Mouse (Mus musculus) retina, postnatal 7 days (tissue): ENCODE measurements at regions not wholly inside any gene's neighbourhood (a gene's known extent, or its start where the extent isn't known, plus 50 kb on each side); places are given as distances from the start of the nearest gene placed in this dataset.
A peak's percentile ranks its signal among the peaks of the same experiment; 100 is the strongest.
"Not testable (repeated sequence)": the region's sequence is repeated elsewhere in the genome, so short reads cannot be mapped to it uniquely, and the experiment has no call there.

Experiments
- DNase-seq: peaks from one replicate; pipeline ENCODE4 v3.0.0-alpha.2; 2012; ENCODE audit warnings: low read depth, low spot score

- DNase-seq: peak; percentile 19
These were observed 104.0 kb upstream of the Tcerg1l start for GRCm38 (mm10) chr7:138501347-138502014.

DNA sequence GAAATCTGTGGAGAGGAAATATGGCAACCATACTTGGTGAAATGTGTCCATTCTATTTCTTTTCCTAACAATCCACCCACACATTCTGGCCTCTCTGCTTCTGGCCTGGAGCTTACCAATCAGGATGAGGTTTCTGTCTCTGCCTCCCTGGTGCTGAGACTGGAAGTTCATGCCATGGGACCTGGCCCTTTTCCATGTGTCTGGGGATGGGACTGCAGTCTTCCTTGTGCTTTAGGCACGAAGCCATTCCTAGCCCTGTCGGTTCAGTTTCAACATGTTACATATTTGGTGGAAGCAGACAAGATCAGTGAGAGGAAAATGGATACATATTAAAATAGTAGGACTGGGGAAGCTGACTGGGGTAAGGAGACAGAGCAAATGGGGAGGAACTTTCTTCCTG is 100.2 kb upstream of the Tcerg1l start:
- no peak for DNase-seq

GRCm38 (mm10) chr7:138497202-138497601 is 99.7 kb upstream of the Tcerg1l start:
- no peak for DNase-seq

DNA sequence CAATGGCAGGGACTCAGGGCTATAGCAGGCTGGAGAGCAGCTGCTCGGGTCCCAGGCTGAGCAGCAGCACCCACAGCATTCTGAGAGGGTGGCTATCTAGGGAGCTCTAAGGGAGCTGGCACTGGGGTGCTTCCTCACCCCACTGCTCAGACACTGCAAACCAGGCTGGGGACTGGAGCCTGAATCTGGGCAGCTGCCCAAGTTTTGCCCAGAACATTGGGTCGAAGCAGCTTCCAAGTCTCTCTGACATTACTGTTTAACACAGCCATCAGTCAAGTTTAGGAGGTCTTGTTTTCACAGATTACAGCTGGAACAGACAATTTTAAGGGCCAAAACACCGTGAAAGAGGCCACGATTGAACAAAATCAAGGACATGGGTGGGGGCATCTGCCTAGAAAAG is 96.1 kb upstream of the Tcerg1l start:
- no peak for DNase-seq

- DNase-seq: no peak
These were observed 94.7 kb upstream of the Tcerg1l start for GRCm38 (mm10) chr7:138492261-138492660.

DNA sequence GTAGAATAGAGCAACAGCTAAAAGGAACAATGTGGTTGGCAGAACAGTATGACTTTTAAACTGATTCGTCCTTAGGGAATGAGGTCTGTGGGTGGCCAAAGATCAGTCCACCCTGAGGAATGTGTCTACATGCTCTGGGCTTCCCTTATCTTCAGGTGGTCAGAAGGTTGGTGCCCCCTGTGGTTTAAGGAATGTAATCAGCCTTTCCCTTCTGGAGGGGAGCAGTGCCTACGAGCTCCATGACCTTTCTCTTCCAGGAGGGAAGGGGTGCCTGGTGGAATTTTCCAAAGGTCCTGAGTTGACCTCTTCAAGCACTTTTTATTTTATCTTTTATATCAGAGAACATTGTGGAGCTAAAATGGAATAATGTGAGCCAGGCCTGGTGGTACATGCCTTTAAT is 91.9 kb upstream of the Tcerg1l start:
- DNase-seq: no peak

DNA sequence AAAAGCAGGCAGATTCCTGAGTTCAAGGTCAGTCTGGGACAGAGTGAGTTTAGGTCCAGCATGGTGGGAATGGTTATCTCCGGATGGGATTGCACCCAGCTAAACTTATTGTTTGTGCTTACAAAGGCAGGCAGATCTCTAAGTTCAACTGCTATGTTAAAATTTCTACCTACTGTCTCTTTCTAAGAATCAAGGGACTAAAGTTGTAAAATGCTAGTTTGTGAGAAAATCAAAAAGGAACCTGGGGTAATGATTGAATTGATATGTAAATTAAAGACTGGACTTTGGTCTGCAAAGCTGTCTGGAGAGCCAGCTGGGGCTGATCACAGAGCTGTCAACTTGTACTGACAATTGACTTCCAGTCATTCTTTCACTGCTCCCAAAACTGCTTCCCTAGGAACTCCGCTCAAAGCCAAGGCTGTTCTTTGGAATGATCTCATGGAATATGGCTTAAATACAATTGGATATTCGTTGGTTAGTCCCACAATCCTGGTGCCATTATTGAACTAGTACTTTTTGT is 90.7 kb upstream of the Tcerg1l start:
- no peak for DNase-seq

DNA sequence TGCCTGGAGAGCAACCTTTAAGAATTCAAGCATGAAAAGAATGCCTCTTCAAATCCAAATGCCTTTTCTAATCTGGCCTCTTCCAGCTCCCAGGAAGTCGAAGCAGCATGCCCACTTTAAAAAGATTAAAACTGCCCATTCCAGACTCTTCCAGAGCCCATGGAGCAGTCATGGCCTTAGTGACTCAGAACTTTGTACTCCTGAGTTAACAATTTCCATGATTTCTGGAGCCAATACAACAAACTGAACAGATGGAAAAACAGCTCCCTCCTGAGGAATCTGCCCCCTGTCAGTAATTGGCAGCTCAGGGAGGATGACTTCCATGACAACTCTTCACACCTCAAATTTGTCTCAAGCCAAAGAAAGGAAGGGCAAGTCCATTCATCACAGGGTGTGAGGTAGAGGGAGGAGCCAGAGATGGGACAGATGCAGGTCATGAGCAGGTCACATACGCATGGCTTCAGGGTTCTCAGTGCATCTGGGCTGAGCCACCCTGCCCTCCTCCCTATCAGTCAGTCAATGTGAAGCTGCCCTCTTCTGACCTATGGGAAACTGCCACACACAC is 75.4 kb upstream of the Tcerg1l start:
- no peak for DNase-seq

- no peak for DNase-seq
These were observed 74.8 kb upstream of the Tcerg1l start for GRCm38 (mm10) chr7:138472371-138472770.

GRCm38 (mm10) chr7:138469211-138469610 is 71.7 kb upstream of the Tcerg1l start:
- DNase-seq: no peak

DNA sequence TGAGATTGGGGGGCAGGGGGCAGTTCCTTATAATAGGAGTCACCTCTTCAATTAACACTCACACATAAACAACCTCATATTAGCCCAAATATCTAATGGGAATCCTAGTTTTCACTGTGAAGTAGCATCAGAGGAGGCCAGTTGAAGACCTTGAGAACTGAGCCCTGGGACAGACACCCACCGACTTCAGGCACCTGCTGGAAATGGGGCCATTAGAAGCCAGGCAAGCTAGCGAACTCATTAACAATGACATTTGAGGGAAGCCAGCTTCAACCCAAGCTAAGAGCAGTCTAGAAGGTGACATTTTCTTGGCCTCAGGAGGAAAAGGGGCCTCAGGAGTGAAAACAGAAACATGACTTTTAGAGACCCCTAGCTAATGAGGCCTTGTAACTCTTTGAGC is 70.9 kb upstream of the Tcerg1l start:
- no peak for DNase-seq

DNA sequence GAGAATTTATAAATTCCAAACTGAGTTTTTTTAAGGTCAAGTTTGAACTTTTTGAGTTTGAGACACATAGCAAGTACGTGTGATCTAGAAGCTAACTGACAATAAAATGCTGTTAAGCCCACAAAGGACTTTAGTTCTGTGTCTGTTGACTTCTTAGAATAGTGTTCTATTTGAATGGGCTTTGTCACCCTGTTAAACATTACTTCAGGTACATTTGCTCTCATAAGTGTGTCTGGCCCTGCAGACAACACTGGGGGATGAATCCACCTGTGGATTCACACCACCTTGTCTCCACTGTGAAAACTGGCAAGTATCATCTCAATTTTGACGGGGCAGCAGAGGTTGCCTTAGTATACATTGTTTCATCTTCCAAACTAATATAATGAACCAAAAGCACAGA is 70.5 kb upstream of the Tcerg1l start:
- no peak for DNase-seq

DNA sequence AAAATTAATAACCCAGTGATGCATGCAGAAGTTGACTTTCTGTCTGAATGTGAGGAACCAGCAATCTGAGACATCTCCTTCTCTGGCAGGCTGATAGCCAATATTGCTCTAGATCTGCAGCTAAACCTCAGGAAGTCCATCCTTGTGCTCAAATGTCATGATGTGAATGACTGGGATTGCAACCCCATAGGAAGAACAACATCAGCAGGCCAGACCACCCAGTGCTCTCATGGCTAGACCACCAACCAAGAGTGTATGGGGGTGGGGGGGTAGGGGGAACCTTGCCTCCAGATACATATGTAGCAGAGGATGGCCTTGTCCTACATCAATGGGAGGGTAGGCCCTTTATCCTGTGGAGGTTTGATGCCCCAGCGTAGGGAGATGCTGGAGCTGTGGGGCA is 69.9 kb upstream of the Tcerg1l start:
- DNase-seq: no peak

GRCm38 (mm10) chr7:138457964-138458363 is 60.4 kb upstream of the Tcerg1l start:
- DNase-seq: no peak

DNA sequence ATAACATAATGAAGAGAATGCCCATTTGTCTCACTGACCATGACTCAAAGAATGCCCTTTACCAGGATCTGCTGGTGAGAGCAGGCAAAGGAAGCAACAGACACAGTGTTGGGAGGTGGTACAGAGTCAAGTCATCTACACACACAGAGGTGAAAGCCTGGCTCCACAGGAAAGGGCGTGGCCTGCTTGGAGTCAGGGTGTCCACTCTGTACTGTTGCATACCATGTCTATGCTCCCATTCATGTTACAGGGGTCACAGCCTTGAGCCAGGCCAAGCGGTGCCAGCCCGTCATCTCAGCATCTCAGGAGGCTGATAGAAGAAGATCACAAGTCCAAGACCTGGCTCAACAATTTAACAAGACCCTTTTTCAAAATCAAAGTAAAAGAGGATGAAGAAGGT is 57.8 kb upstream of the Tcerg1l start:
- DNase-seq: no peak

DNA sequence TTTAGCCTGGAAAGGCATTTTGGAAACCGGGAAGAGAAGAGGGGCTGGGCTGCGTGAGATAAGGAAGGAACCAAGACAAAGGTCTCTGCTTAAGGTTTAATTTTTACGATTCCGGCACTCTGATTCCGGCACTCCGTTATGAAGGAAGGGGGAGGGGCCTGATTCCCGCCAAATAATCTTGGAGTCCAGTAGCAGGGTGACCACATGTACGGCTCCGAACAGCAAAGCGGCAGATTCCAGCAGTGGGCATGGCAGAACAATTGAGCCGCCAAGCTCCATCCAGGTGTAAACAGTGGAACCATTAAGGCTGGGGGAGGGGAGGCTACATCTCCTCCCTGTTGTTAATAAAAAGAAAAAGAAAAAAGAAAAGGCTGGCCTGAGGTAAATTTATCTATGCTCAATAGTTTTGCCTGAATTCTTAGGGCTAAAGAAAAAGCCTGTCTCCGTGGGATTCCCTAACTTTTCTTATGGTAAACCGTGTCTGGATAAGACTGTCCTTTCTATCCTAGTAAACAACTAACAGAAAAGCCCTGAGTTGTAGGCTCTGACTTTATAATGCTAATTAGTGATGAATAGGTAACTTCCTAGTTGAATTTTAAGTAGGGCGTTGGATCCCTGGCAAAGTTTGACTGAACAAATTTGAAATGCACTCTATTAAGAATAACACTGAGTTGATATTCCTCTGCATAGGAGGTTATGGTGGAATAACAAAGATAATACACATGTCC is 57.1 kb upstream of the Tcerg1l start:
- DNase-seq: not testable (repeated sequence)

- DNase-seq: no peak
These were observed 53.8 kb upstream of the Tcerg1l start for GRCm38 (mm10) chr7:138451321-138451720.

DNA sequence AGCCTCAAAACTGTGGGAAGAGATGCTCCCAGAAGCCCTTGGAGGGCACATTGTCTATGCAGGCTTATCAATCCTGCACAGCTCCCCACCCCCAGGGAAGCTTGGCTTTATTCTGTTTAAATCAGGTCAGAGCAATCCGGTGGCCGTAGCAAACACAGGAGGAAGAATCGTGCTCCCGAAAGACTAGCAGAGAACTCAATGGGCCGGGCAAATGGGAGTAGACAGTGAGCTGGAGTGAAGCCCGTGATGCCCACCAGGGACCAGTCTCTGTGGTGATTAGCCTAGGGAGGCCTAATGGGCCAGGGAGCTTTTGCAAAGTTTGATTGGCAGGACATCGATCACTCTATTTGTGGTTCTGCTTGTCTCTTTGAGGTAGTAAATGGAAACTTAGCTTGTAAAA is 51.0 kb upstream of the Tcerg1l start:
- no peak for DNase-seq
